In genomic region chr5:30768082-30768481, GRCm38 (mm10) we compare ENCODE assay signal across 8 mouse cellular contexts. TPM values are rescaled to one million over a fixed set of nuclear protein-coding genes. Genes with fewer than 3 reads are reported as not detected.
DNase-seq lines count a peak whose midpoint lies in the region; ATAC-seq and TF ChIP-seq lines count a peak whose summit lies in the region.

No protein-coding gene starts in this region.

- no peak overlapping the region for H3K9ac ChIP-seq in heart, embryonic 11.5 days (ENCODE audit: low read depth, low read length)
- peak overlapping the region; percentile 42; the same call in 1 of the 2 replicates for H3K9ac ChIP-seq in intestine, embryonic 16.5 days (ENCODE audit: low read depth, low read length)
- no peak overlapping the region for H3K9ac ChIP-seq in stomach, postnatal 0 days (ENCODE audit: low read length)

- H3K9me3 ChIP-seq in heart, embryonic 11.5 days (replicated peaks; ENCODE audit: control insufficient read depth, low read length): no peaks in the 10 kb centered on the region
- no peaks in the 10 kb centered on the region for H3K9me3 ChIP-seq in heart, embryonic 10.5 days
- no peaks in the 10 kb centered on the region for H3K9me3 ChIP-seq in intestine, embryonic 16.5 days (ENCODE audit: control insufficient read depth, low read length)
- no peaks in the 10 kb centered on the region for H3K9me3 ChIP-seq in stomach, postnatal 0 days (ENCODE audit: control insufficient read depth, low read length)

- no peak overlapping the region; the same call in 1 of the 2 replicates for H3K4me2 ChIP-seq in heart, embryonic 11.5 days
- no peak overlapping the region for H3K4me2 ChIP-seq in intestine, embryonic 16.5 days (ENCODE audit: low read depth, low read length)
- H3K4me2 ChIP-seq in stomach, postnatal 0 days (replicated peaks; ENCODE audit: low read depth): no peak overlapping the region

- WGBS in heart, embryonic 11.5 days (ENCODE audit: insufficient replicate concordance): 69% methylated on average over 4 of the region's 4 CpGs
- WGBS in heart, embryonic 10.5 days: 59% methylated on average over 4 of the region's 4 CpGs
- 65% methylated on average over 4 of the region's 4 CpGs for WGBS in intestine, embryonic 16.5 days
- 63% methylated on average over 4 of the region's 4 CpGs for WGBS in stomach, postnatal 0 days

- peak overlapping the region; percentile 29; the same call in 1 of the 2 replicates for H3K27ac ChIP-seq in heart, embryonic 11.5 days (ENCODE audit: low read depth, low read length)
- H3K27ac ChIP-seq in heart, embryonic 10.5 days: no peak overlapping the region
- peak overlapping the region; percentile 33; the same call in 1 of the 2 replicates for H3K27ac ChIP-seq in testis, adult 2 months (ENCODE audit: control insufficient read depth, insufficient read depth, low read depth, low read length)
- H3K27ac ChIP-seq in intestine, embryonic 16.5 days (ENCODE audit: low read length): no peak overlapping the region
- 0 out of 2 replicates have a peak overlapping the region, but pooled peaks have one; percentile 24 for H3K27ac ChIP-seq in stomach, postnatal 0 days (replicated peaks)

- no peaks in the 10 kb centered on the region for H3K27me3 ChIP-seq in heart, embryonic 11.5 days (ENCODE audit: control insufficient read depth, insufficient read depth, low read length)
- H3K27me3 ChIP-seq in heart, embryonic 10.5 days (ENCODE audit: insufficient read depth, poor library complexity, severe bottlenecking): no peaks in the 10 kb centered on the region
- H3K27me3 ChIP-seq in testis, adult 2 months (ENCODE audit: control insufficient read depth, insufficient read depth, low read length): no peaks in the 10 kb centered on the region
- H3K27me3 ChIP-seq in intestine, embryonic 16.5 days (replicated peaks; ENCODE audit: control insufficient read depth, insufficient read depth, low read length): no peaks in the 10 kb centered on the region
- H3K27me3 ChIP-seq in stomach, postnatal 0 days (ENCODE audit: control insufficient read depth, insufficient read depth, low read length): no peaks in the 10 kb centered on the region

- no peak for TF ChIP-seq EP300 in stomach, postnatal 0 days (optimal IDR thresholded peaks at IDR 0.05)

- no peak overlapping the region for H3K4me3 ChIP-seq in heart, embryonic 11.5 days (ENCODE audit: low read depth, low read length)
- no peak overlapping the region for H3K4me3 ChIP-seq in heart, embryonic 10.5 days
- H3K4me3 ChIP-seq in testis, adult 2 months (ENCODE audit: control insufficient read depth, low read depth, low read length): no peak overlapping the region
- no peak overlapping the region for H3K4me3 ChIP-seq in intestine, embryonic 16.5 days (ENCODE audit: low read length)
- H3K4me3 ChIP-seq in stomach, postnatal 0 days (ENCODE audit: low read depth, low read length): no peak overlapping the region

- H3K4me1 ChIP-seq in heart, embryonic 11.5 days (ENCODE audit: control insufficient read depth, insufficient read depth, low read length): peaks cover 24% of the 10 kb centered on the region
- H3K4me1 ChIP-seq in heart, embryonic 10.5 days: peaks cover 41% of the 10 kb centered on the region
- H3K4me1 ChIP-seq in testis, adult 2 months (ENCODE audit: control insufficient read depth, insufficient read depth, low read length): no peaks in the 10 kb centered on the region; the same call in 1 of the 2 replicates
- H3K4me1 ChIP-seq in intestine, embryonic 16.5 days (ENCODE audit: control insufficient read depth, insufficient read depth, low read length): peaks cover 15% of the 10 kb centered on the region
- no peaks in the 10 kb centered on the region for H3K4me1 ChIP-seq in stomach, postnatal 0 days (replicated peaks; ENCODE audit: control insufficient read depth, insufficient read depth)

- no peaks in the 10 kb centered on the region for H3K36me3 ChIP-seq in heart, embryonic 11.5 days (ENCODE audit: control insufficient read depth, insufficient read depth, low read length)
- H3K36me3 ChIP-seq in heart, embryonic 10.5 days: no peaks in the 10 kb centered on the region
- H3K36me3 ChIP-seq in testis, adult 2 months (ENCODE audit: control insufficient read depth, insufficient read depth, low read length): no peaks in the 10 kb centered on the region
- no peaks in the 10 kb centered on the region for H3K36me3 ChIP-seq in intestine, embryonic 16.5 days (ENCODE audit: control insufficient read depth, insufficient read depth, low read length)
- no peaks in the 10 kb centered on the region for H3K36me3 ChIP-seq in stomach, postnatal 0 days (ENCODE audit: control insufficient read depth, insufficient read depth, low read length)

- no peak for ATAC-seq in heart, embryonic 11.5 days (replicated peaks; ENCODE audit: insufficient number of reproducible peaks, low FRiP score, low TSS enrichment)
- ATAC-seq in intestine, embryonic 16.5 days: 0 out of 2 replicates have a peak, but pooled peaks have one; percentile 12
- ATAC-seq in stomach, postnatal 0 days (ENCODE audit: low FRiP score, low TSS enrichment): 0 out of 2 replicates have a peak, but pooled peaks have one; percentile 6

- no peak for TF ChIP-seq CTCF in testis, adult 2 months (IDR thresholded peaks at IDR 0.05; ENCODE audit: control insufficient read depth, insufficient read depth, insufficient replicate concordance, low read depth, low read length)
- TF ChIP-seq CTCF in stomach, postnatal 0 days (IDR thresholded peaks at IDR 0.05; ENCODE audit: low read depth): no peak

- no peak for TF ChIP-seq POLR2A in testis, adult 2 months (IDR thresholded peaks at IDR 0.05; ENCODE audit: control insufficient read depth, low read depth, low read length)

- intact Hi-C loops in left cerebral cortex, postnatal 36 days (cut with DNase I): no loop called here

- no peak for DNase-seq in heart, embryonic 10.5 days (ENCODE audit: low spot score)
- DNase-seq in testis, postnatal 10 days (ENCODE audit: low spot score): no peak
- DNase-seq in stomach, postnatal 0 days (ENCODE audit: low spot score): no peak
- DNase-seq in left cerebral cortex, postnatal 36 days (ENCODE audit: low spot score in 2 of 2): no peak
- no peak for DNase-seq in spleen, adult 12 weeks (ENCODE audit: low spot score)

RNA-seq across cellular contexts. Expression of gene Mapre3, which starts 46.4 kb away (rescaled TPM):
- polyA plus RNA-seq in heart, embryonic 11.5 days (2014; fragmentation: Nextera tagmentation; extraction: Ambion mirVana): 14.2 and 17.9 TPM in 2 replicates
- 16.3 and 16.6 TPM in 2 replicates for polyA plus RNA-seq in heart, embryonic 10.5 days (2016; fragmentation: Nextera tagmentation; extraction: Ambion mirVana)
- polyA plus RNA-seq in testis, adult 2 months (2012; rRNA removed): 341 and 342 TPM in 2 replicates
- polyA plus RNA-seq in intestine, embryonic 16.5 days (2015; fragmentation: Nextera tagmentation; extraction: Ambion mirVana): 14.0 and 15.4 TPM in 2 replicates
- 14.1 and 15.5 TPM in 2 replicates for polyA plus RNA-seq in stomach, postnatal 0 days (2015; fragmentation: Nextera tagmentation; extraction: Ambion mirVana)
- total RNA-seq in left cerebral cortex, postnatal 36 days (2021): 100 to 1,000 TPM; 223 to 238 TPM

RNA-seq across cellular contexts. Expression of gene Dpysl5, which starts 56.7 kb away (rescaled TPM):
- 2.9 and 3.5 TPM in 2 replicates for polyA plus RNA-seq in heart, embryonic 11.5 days (2014; fragmentation: Nextera tagmentation; extraction: Ambion mirVana)
- 4.0 and 5.6 TPM in 2 replicates for polyA plus RNA-seq in heart, embryonic 10.5 days (2016; fragmentation: Nextera tagmentation; extraction: Ambion mirVana)
- polyA plus RNA-seq in testis, adult 2 months (2012; rRNA removed): 73.0 and 78.9 TPM in 2 replicates
- polyA plus RNA-seq in intestine, embryonic 16.5 days (2015; fragmentation: Nextera tagmentation; extraction: Ambion mirVana): 5.7 and 6.1 TPM in 2 replicates
- polyA plus RNA-seq in stomach, postnatal 0 days (2015; fragmentation: Nextera tagmentation; extraction: Ambion mirVana): 1.7 and 2.3 TPM in 2 replicates
- total RNA-seq in left cerebral cortex, postnatal 36 days (2021): 10 to 100 TPM; 21.6 to 30.1 TPM

Comparison
In these comparisons a context has a peak if more than half of its experiments do, and no peak if none do; other contexts are left out.
1. H3K27ac ChIP-seq: peak in heart, embryonic 11.5 days (single experiment), testis, adult 2 months (single experiment) and stomach, postnatal 0 days (single experiment); none in heart, embryonic 10.5 days (single experiment) and intestine, embryonic 16.5 days (single experiment).
2. RNA of gene Mapre3, which starts 46.4 kb away (polyA plus RNA-seq): 341 to 342 TPM in testis, adult 2 months; 16.3 to 16.6 TPM in heart, embryonic 10.5 days, 14.2 to 17.9 TPM in heart, embryonic 11.5 days, 14.1 to 15.5 TPM in stomach, postnatal 0 days and 14.0 to 15.4 TPM in intestine, embryonic 16.5 days; every median in the first group is over 10 times any median in the second.
3. RNA of gene Dpysl5, which starts 56.7 kb away (polyA plus RNA-seq): 73.0 to 78.9 TPM in testis, adult 2 months; 5.7 to 6.1 TPM in intestine, embryonic 16.5 days, 4.0 to 5.6 TPM in heart, embryonic 10.5 days, 2.9 to 3.5 TPM in heart, embryonic 11.5 days and 1.7 to 2.3 TPM in stomach, postnatal 0 days; every median in the first group is over 10 times any median in the second.